Mouse (Mus musculus): ENCODE results near the gene Wdfy4.

- TF ChIP-seq POLR2A (IDR thresholded peaks at IDR 0.05; ENCODE audit: control insufficient read depth, extremely low read depth, insufficient read depth, low read length, poor library complexity) (no peak), CTCF (IDR thresholded peaks at IDR 0.05; ENCODE audit: borderline replicate concordance, control insufficient read depth, extremely low read depth, insufficient read depth, low read length, poor library complexity) (no peak)
Observed at GRCm38 (mm10) chr14:32984176-32984738, 201.1 kb downstream of the Wdfy4 start.

All from thymus, adult 2 months (tissue).